Mouse (Mus musculus) stomach, embryonic 16.5 days (tissue): Measurements from ENCODE around the gene Jak3. TPM values are rescaled to one million over a fixed set of nuclear protein-coding genes. Genes with fewer than 3 reads are reported as not detected.
"Not testable (repeated sequence)": the region's sequence is repeated elsewhere in the genome, so short reads cannot be mapped to it uniquely, and the experiment has no call there.

Source experiments
- ATAC-seq: fragments of 200-750 bp; cut with Nextera tagmentation; 2 replicates; pipeline ENCODE4 v1.8.0; 2017; ENCODE audit warnings: moderate number of reproducible peaks, moderate TSS enrichment; ENCODE audit not compliant: insufficient read depth, low FRiP score
- H3K27ac ChIP-seq: fragments of 300-500 bp; sonication (generic); 2 replicates; pipeline ENCODE4 v1.5.1; 2014; ENCODE audit warnings: low read length
- H3K27me3 ChIP-seq: fragments of 300-500 bp; sonication (generic); 2 replicates; pipeline ENCODE4 v1.6.1; 2014; ENCODE audit warnings: low read length, control low read depth, mixed read lengths; ENCODE audit not compliant: control insufficient read depth, insufficient read depth
- H3K36me3 ChIP-seq: fragments of 300-500 bp; sonication (generic); 2 replicates; pipeline ENCODE4 v1.6.1; 2014; ENCODE audit warnings: low read length; ENCODE audit not compliant: control insufficient read depth, insufficient read depth
- H3K4me1 ChIP-seq: fragments of 300-500 bp; sonication (generic); 2 replicates; pipeline ENCODE4 v1.6.1; 2014; ENCODE audit warnings: low read length, control low read depth, mixed read lengths; ENCODE audit not compliant: control insufficient read depth, insufficient read depth
- H3K4me2 ChIP-seq: fragments of 300-500 bp; sonication (generic); 2 replicates; pipeline ENCODE4 v1.6.1; 2014; ENCODE audit warnings: low read depth, low read length, mixed read lengths
- H3K4me3 ChIP-seq: fragments of 300-500 bp; sonication (generic); replicated peaks from 2 replicates; pipeline ENCODE4 v1.5.1; 2014; ENCODE audit warnings: mild to moderate bottlenecking, low read length
- H3K9ac ChIP-seq: fragments of 300-500 bp; sonication (generic); 2 replicates; pipeline ENCODE4 v1.6.1; 2014; ENCODE audit warnings: low read length
- H3K9me3 ChIP-seq: fragments of 300-500 bp; sonication (generic); replicated peaks from 2 replicates; pipeline ENCODE4 v1.6.1; 2016; ENCODE audit warnings: low read length, control low read depth; ENCODE audit not compliant: control insufficient read depth
- WGBS: fragments of 180-500 bp; shearing (Covaris S2); extraction: QIAGEN DNeasy Blood & Tissue Kit; methylation state at CpG from one replicate; pipeline ENCODE4 v1.1.7; 2014; 5-methylcytosine and 5-hydroxymethylcytosine counted together
- polyA plus RNA-seq: library from polyadenylated mRNA; unstranded; fragments of >200 nt; fragmentation: Nextera tagmentation; extraction: Ambion mirVana; gene quantifications from 2 replicates; pipeline ENCODE4 v1.2.1, GENCODE M21; 2015

The Jak3 gene
- polyA plus RNA-seq, 1 experiment from 2014 or later, result 9.5 TPM

DNA sequence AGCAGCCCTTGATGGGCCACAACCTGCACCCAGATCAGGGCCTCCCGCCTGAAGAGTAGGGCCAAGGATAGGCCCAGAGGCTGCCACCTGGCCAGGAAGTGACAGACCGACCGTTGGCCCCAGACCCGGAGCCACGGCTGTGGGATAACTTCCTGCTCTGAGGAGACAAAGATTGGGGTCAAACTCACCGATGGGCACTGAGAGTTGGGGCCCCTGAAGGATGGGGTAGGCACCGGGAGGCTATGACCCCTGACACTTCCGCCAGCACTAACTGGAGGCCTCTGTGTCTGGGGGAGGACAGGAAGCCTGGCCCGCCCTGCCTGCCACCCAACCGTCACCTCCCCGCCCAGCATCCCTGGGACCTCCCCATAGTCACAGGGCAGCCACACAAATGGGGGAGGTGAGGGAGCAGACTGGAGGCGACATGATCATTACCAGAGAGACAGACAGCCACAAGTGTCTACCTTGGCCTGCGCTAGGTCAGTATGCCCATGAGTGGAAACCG, 47.0 kb downstream of the Jak3 start:
- Histone ChIP-seq H3K27ac (no peak overlapping the region), H3K27me3 (no peaks in the 10 kb centered on the region; the same call in 1 of the 2 replicates), H3K9ac (no peak overlapping the region), H3K4me1 (peaks cover 12% of the 10 kb centered on the region), H3K4me3 (no peak overlapping the region), H3K36me3 (no peaks in the 10 kb centered on the region), H3K9me3 (no peaks in the 10 kb centered on the region), H3K4me2 (no peak overlapping the region)
- 68% methylated on average over 14 of the region's 14 CpGs for WGBS
- no peak for ATAC-seq

DNA sequence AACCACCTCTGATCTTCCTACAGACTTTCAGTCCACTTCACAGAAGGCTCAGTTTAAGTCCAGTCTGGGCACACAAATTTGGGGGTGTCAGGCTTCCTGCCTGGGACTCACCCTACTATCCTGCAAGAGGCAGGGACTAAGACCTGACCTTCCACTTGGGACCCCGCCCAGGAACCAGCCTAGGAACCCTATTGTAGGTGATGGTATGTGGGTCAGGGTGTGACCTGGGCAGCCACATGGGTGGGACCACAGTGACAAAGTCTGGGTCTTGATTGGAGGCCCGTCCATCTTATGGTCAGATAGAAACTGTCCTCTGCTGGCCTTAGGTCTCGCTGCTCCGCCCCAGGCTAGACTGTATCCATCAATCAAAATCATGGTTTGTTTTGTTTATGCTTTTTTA, 48.3 kb downstream of the Jak3 start:
- 51% methylated on average over 4 of the region's 4 CpGs for WGBS
- H3K9ac ChIP-seq, result no peak overlapping the region
- ATAC-seq, result no peak

GRCm38 (mm10) chr8:71725122-71725924, 49.2 kb downstream of the Jak3 start, which contains the start of gene Fcho1:
Gene Fcho1 (minus strand): TSS chr8:71725716.
- peak; percentile 82 for ATAC-seq
- Histone ChIP-seq H3K36me3 (no peaks in the 10 kb centered on the region), H3K4me3 (peak within 1 kb of the TSS; percentile 63), H3K9ac (peak within 1 kb of the TSS; percentile 74), H3K27me3 (no peaks in the 10 kb centered on the region; the same call in 1 of the 2 replicates), H3K27ac (no peak within 1 kb of the TSS), H3K4me1 (peaks cover 14% of the 10 kb centered on the region), H3K9me3 (no peaks in the 10 kb centered on the region), H3K4me2 (peak within 1 kb of the TSS; percentile 89)
- WGBS, result under 1% methylated on average over 54 of the region's 54 CpGs

More for the DNA sequence above, 48.3 kb downstream of the Jak3 start:
- Histone ChIP-seq H3K4me2 (no peak overlapping the region), H3K36me3 (no peaks in the 10 kb centered on the region), H3K4me3 (no peak overlapping the region), H3K4me1 (peaks cover 14% of the 10 kb centered on the region), H3K27ac (no peak overlapping the region), H3K9me3 (no peaks in the 10 kb centered on the region), H3K27me3 (no peaks in the 10 kb centered on the region; the same call in 1 of the 2 replicates)

GRCm38 (mm10) chr8:71728240-71728785, 52.2 kb downstream of the Jak3 start:
- Histone ChIP-seq H3K9ac (peak overlapping the region; percentile 44; the same call in 1 of the 2 replicates), H3K36me3 (no peaks in the 10 kb centered on the region), H3K27ac (no peak overlapping the region), H3K4me2 (peak overlapping the region; percentile 64), H3K27me3 (no peaks in the 10 kb centered on the region; the same call in 1 of the 2 replicates), H3K4me1 (peaks cover 14% of the 10 kb centered on the region), H3K4me3 (peak overlapping the region; percentile 31), H3K9me3 (no peaks in the 10 kb centered on the region)
- peak; percentile 41; the same call in 1 of the 2 replicates for ATAC-seq
- WGBS, result 5% methylated on average over 21 of the region's 21 CpGs

GRCm38 (mm10) chr8:71728826-71729620, 52.9 kb downstream of the Jak3 start:
- H3K27ac ChIP-seq, result no peak overlapping the region
- peak overlapping the region; percentile 64 for H3K4me2 ChIP-seq
- H3K4me1 ChIP-seq, result peaks cover 14% of the 10 kb centered on the region
- H3K4me3 ChIP-seq, result peak overlapping the region; percentile 31
- peak overlapping the region; percentile 44; the same call in 1 of the 2 replicates for H3K9ac ChIP-seq
- 2% methylated on average over 16 of the region's 16 CpGs for WGBS
- no peak for ATAC-seq
- H3K36me3 ChIP-seq, result no peaks in the 10 kb centered on the region
- H3K27me3 ChIP-seq, result no peaks in the 10 kb centered on the region; the same call in 1 of the 2 replicates
- no peaks in the 10 kb centered on the region for H3K9me3 ChIP-seq

DNA sequence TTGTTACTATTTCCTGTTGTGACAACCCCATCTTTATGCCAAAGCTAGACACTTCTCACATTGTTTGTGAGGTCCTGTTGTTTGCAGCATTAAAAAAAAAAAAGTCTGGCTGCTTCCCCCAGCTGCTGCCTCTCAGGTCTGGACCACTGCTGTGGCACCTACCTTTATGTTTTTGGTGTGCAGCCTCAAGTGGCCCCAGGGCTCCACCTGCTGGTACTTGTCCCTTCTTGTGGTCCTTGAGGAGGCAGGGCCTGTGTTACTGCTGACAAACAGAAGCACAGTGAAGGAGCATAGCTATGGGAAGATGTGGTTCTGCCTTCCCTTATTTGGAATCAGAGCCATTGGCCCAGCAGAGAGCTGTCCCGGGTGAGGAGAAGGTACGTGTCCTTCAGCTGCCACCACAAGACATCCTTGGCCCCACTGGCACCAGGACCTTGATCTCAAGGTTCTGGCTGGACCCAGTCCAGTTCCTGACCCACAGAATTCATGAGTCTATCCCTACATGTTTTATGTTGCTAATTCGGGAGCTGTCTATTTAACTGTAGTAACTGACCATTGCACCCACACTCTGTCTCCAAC, 55.6 kb downstream of the Jak3 start:
- no peak overlapping the region for H3K4me3 ChIP-seq
- H3K27ac ChIP-seq, result no peak overlapping the region
- H3K36me3 ChIP-seq, result no peaks in the 10 kb centered on the region
- no peaks in the 10 kb centered on the region for H3K27me3 ChIP-seq
- 65% methylated on average over 3 of the region's 3 CpGs for WGBS
- ATAC-seq, result no peak
- no peaks in the 10 kb centered on the region for H3K9me3 ChIP-seq
- H3K4me1 ChIP-seq, result 0 out of 2 replicates have a peak, but pooled peaks cover 2% of the 10 kb centered on the region
- no peak overlapping the region for H3K4me2 ChIP-seq
- H3K9ac ChIP-seq, result no peak overlapping the region

GRCm38 (mm10) chr8:71738316-71738715, 62.2 kb downstream of the Jak3 start:
- H3K27me3 ChIP-seq, H3K36me3 ChIP-seq, H3K27ac ChIP-seq, H3K4me2 ChIP-seq, H3K9ac ChIP-seq, H3K4me1 ChIP-seq, H3K4me3 ChIP-seq, ATAC-seq, H3K9me3 ChIP-seq: not testable (repeated sequence)
